Mouse (Mus musculus): ENCODE data around the gene Smco3. TPM values are rescaled to one million over a fixed set of nuclear protein-coding genes. Genes with fewer than 3 reads are reported as not detected.
A peak's percentile ranks its signal among the peaks of the same experiment; 100 is the strongest.

The Smco3 gene
- polyA plus RNA-seq, 1 experiment, result not detected

DNA sequence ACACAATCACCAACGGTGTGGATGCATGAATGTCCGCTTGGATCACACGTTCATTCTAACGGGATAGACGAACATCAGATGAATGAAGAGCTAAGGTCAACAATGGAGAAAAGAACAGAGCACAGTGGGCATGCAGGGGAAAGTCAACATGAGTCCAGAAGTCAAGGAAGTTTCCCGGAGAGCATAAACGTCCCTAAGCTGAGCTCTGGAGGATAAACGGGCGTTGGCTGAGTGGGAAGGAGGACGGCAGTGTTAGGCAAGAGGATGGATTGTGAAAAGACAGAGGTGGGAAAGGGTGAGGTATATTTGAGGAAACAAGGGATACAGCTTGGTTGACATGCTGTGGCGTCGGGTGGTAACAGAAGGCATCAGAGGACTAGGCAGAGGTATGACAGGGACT is 53.1 kb downstream of the Smco3 start:
- no peak for DNase-seq (ENCODE audit: low read depth, low spot score)
- WGBS, result 33% methylated on average over 12 of the region's 12 CpGs

DNA sequence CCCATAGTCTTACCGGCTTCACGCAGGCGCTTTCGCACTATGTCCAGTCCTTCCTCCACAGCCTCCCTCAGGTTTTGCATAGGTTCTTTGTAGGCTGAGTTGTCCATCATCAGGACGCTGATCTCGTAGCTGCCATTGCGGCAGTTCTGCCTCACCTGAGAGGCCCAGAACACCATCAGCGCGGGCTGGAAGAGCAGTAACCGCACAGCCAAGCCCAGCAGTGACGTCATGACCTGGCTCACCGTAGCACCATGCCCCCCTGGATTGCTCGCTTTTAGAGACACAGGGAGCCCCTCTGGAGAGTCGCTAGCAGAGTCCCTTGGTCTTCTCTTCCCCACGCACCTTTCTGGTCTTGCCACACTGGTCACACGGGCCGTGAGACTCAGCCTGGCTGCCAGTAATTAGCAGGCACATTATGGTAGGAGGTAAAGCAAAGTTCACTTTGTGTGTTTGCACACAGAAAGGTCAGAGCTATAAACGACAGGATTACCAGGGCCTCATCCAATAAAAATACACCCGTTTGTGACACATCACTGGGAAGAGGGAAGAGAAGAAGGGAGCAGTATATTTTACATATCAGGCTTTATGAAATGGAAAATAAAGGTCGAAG is 53.8 kb downstream of the Smco3 start, which contains the start of gene Gucy2c:
Gene Gucy2c (minus strand): TSS at position 389 of the 610 bp plus-strand sequence.
- DNase-seq (ENCODE audit: low read depth, low spot score), result peak; percentile 89
- 30% methylated on average over 20 of the region's 20 CpGs for WGBS

Other genes starting within 250 kb of the Smco3 start
- gene Plbd1, start 173.5 kb downstream of the Smco3 start, polyA plus RNA-seq (2012; rRNA removed), result 43.4 and 87.0 TPM in 2 replicates
- gene Gucy2c, start 53.7 kb downstream of the Smco3 start, polyA plus RNA-seq (2012; rRNA removed), result 75.9 and 98.3 TPM in 2 replicates
- gene Hist4h4, start 31.0 kb downstream of the Smco3 start, polyA plus RNA-seq (2012; rRNA removed), result 2.2 and 2.6 TPM in 2 replicates
- 221 and 301 TPM in 2 replicates for gene H2afj, start 27.2 kb downstream of the Smco3 start, polyA plus RNA-seq (2012; rRNA removed)
- gene BC049715, start 7.8 kb downstream of the Smco3 start, polyA plus RNA-seq (2012; rRNA removed), result 0.12 and 0.19 TPM in 2 replicates
- 26.9 and 30.0 TPM in 2 replicates for gene Wbp11, start 7.2 kb downstream of the Smco3 start, polyA plus RNA-seq (2012; rRNA removed)
- 0.60 and 0.64 TPM in 2 replicates for gene Art4, start 22.3 kb upstream of the Smco3 start, polyA plus RNA-seq (2012; rRNA removed)
- 209 and 260 TPM in 2 replicates for gene Mgp, start 40.4 kb upstream of the Smco3 start, polyA plus RNA-seq (2012; rRNA removed)
- gene Erp27, start 86.7 kb upstream of the Smco3 start, polyA plus RNA-seq (2012; rRNA removed), result 0.19 and 0.32 TPM in 2 replicates
- 0.01 TPM in 1 of 2 replicates, not detected in the other for gene Pde6h, start 88.4 kb upstream of the Smco3 start, polyA plus RNA-seq (2012; rRNA removed)
- gene Arhgdib, start 106.4 kb upstream of the Smco3 start, polyA plus RNA-seq (2012; rRNA removed), result 54.6 and 61.2 TPM in 2 replicates